Mouse (Mus musculus): ENCODE measurements at regions not wholly inside any gene's neighbourhood (a gene's known extent, or its start where the extent isn't known, plus 50 kb on each side); places are given as distances from the start of the nearest gene placed in this dataset.

DNA sequence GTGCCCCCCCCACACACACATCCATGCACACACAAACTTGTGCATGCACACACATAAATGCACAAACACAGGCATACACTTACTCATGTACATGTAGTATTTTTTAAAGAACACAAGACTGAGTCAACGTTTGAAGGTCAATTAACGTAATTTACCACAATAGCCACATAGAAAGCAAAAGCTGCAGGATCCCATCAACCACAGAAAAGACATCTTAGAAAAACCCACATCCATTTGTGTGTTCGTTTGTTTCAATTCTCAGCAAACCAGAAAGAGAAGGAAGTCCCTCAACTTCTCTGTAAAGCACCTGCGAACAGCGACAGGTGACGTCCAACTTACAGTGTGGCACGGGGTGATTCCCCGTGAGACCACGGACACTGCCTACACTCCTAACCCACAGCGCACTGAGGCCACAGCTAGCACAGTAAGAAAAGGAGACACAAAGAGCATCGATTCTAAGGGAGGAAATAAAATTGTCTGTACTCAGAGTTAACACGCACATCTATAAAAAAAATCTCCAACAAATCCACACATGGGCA, 53.8 kb downstream of the Dio3 start:
- no peak for DNase-seq

DNA sequence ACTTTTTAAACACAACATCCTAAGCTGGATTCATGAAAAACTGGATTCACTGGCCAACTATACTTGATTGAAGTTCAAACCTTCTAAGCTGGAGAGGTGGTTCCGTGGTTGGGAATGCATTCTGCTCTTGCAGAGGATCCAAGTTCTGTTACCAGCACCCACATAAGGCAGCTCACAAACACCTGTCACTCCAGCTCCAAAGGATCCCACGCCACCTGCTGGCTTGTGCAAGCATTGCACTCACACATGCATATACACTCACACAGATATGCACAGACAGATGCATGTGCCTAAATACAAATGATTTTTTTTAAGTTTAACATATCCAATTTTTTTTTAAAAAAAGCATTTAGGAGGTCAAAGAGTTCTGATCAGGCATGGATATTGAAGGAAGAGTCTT, 55.7 kb downstream of the Dio3 start:
- no peak for DNase-seq

DNA sequence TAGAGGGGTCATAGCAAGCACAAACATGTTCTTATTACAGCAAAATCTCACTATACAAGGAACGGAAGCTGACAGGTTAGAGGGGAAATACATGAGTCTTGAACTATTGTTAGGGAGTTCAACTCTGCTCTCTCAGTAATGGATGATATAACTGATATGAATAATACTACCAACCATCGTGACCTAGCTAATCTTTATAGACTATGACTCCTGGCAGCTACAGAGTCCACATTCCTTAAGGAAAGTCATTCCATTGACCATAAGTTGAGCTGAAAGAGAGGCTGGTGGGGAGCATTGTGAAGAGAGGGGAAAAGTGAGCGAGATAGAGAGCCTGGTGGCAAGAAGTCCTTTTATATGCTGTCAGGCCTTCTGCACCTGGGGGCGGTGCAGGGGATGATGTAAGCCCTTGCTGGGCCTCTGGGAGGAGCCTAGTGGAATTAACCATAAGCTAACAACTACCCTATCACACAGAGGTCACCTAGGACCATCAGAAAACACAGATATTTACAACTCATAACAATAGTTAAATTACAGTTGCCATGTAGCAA, 65.5 kb downstream of the Dio3 start:
- DNase-seq: no peak

DNA sequence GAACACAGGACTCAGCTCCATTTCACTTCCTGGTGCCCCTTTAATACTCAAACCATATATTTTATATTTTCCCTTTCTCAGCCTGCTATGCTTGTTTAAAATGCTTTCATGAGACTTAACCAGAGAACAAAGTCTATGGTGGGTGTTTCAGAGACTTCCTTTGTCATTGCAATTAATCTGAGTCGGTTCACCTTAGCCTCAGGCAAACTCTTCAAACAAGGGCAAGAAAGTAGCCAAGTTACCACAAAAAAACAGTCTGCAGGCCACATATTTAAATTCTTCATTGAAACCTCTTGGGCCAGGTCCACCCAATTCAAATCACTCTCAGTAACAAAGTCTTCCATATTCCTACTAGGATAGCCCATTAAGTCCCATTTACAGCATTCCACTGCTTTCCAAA, 70.8 kb downstream of the Dio3 start:
- DNase-seq: no peak

DNA sequence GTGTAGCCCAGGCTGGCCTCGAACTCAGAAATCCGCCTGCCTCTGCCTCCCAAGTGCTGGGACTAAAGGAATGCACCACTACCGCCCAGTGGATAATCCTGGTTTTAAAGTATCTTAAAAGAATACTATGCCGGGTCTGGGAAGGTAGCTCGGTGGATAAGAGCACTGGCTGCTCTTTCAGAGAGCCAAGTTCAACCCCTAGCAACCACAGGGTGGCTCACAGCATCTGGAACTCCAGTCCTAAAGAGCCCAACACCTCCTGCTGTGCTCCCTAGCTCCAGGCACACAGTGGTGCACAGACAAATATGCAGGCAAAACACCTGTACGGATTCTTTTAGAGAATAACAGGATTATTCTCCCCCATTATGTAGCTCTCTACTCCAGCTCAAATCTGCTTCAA, 77.0 kb downstream of the Dio3 start:
- no peak for DNase-seq

DNA sequence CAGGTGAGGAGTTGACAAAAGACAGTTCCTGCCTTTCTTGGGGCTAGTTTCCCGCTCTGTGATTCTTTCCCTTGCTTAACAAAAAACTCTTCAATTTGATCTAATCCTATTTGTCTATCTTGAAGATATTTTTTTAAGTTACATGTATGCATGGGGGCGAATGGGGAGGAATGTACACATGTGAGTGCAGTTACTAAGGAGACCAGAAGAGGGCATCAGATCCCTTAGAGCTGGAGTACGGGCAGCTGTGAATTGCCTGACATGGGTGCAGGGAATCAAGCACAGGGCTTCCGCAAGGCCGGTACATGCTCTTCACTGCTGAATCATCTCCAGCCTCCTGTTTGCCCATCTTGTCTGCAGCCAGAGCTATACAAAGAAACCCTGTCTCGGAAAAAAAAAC, 79.8 kb upstream of the Ppp2r5c start:
- DNase-seq: no peak

DNA sequence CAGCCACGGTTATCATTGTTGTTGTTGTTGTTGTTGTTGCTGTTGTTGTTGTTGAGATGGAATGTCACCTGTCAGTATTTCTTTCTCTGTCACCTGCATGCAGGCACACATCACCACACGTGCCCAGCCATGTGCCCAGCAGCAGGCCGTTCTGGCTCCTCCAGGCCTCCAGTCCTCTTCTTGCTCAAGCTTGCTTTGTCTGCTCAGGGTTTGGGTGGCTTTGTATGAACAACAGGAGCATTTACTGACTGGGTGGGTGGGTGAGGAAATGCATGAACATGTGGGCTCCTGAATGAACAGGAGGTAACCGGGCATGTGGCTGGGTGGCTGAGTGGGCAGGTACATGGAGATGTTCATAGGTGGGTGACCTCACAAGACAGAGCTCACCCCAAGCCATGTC, 79.1 kb upstream of the Ppp2r5c start:
- no peak for DNase-seq

DNA sequence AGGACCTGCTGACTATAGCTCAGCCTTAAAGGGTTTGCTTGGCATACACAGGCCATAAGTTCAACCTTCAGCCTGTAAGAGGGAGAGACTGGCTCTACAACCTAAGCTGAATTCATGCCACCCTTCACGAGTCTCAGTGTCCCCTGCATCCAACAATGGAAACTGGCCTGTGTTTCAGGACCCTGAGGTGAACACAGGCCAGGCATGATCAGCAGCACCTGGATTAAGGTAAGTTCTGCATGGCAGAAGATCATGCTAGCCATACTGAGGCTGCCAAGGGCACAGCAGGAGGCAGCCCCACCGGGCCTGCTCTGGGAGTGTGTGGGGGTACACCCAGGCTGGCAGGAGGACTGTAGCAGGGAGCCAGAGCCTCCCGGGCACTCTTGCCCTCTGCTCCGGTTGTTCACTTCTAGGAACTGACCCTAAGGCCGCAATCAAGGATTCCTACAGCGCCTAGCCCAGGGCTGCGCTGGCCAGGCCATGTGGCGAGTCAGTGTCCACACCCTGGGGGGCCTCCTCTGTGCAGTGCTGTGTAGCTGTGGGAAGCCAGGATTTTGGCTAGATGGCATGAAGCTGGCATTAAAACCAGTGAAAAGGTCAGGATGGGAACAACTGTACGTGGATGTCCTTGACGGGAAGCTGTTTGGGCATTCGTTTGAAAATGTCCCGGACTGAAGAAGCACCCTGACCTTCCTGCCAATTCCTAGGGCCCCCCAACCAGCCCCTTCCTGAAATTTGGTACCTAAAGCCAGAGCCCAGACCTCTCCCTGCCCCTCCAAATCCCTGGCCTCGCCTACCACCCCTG, 74.8 kb upstream of the Ppp2r5c start:
- DNase-seq: no peak

DNA sequence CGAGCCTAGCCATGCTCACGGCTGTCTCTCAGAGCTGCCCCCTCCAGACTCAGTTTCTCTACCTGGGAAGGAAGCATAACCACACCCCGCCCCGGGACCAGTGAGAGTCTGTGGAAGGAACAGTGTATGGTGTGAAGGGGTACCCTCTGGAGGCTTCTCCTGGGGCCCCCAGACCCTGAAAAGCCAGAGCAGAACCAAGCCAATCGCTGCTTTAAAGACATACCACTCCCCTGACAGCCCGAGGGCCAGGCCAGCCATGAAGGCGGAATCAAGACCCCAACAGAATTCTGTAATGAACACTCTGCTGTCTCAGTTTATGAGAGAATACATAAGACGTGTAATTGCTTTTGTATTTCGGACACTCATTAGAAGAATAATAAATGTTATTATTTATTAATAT, 73.9 kb upstream of the Ppp2r5c start:
- DNase-seq: no peak

DNA sequence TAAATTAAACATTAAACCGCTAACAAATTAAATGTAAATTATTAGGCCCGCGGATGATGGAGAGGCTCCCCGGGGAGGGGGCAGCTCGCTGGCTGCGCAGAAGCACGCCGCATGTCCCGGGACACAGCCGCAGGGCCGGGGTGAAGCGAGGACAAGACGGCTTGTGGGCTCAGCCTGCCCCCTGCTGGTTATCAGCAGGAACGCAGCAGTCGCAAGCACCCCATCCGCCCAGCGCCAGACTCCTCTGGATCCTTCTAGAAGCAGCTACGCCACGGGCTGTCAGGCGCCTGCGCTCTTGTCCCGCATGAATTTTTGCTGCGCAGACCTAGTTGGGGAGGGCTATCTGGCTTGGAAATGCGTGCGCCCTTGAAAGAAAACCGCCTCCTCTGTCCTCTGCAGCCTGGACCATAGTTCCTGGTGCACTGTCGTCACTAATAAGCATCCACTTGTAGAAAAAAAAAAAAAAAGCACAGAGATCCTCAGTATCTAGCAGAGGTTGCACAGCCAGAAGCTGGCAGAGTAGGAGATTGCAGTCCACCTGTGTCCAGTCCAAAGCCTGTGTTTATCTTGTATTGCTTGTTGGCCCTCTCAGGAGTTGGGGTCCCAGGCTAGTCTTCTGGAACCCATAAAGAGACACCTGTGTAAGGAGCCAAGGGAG, 73.4 kb upstream of the Ppp2r5c start:
- peak; percentile 70 for DNase-seq

DNA sequence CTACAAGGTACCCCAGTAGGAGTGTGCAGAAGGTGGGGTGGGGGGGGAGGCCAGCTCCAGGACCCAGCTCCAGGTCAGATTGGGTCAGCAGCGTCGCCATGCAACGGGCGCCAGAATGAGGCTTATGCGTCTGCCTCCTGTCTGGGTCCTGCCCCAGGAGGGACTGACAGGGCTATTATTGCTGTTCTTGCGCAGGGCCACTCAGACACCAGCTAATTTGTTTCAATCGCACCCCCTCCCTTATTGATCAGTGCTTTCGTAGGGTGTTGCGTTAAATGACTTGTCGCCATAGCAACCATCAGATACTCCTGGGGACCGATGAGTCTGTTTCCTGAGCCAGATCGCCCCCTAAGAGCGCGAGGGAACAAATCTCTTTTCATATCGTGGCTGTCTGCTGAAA, 71.8 kb upstream of the Ppp2r5c start:
- DNase-seq: no peak

DNA sequence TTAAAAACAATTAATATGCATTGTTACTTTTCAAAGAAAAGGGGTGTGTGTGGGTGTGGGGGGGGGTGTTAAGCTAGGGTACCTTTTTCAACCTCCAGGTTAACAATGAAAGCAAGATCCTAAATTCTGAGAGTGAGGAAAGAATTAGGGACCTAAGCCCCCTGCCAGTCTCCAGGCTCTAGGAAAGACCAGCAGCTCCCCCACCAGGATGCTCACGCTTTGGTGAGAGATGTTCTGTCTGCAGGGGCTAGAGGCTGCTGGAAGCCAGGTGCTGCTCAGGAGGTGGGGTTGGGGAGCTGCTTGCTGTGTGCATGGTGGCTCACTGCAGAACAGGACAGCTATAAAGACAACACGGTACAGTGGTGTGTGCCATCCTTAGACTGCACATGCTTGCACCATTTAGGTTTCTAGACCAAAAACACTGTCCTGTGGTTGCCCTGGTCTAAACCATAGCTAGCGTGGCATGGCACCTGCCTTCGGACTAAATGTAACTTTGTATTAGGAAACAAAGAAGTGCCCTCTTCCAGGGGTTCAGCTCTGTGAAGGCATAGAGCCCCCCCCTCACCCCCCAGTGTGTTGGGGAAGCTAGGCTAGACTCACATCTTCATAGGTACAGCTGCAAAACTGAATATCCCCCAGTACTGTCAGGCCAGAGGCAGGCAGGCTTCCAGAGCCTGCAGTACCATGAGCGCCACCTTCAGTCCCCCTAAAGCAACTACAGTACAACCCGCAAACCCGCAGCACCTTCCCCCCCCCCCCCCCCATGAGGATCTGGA, 70.7 kb upstream of the Ppp2r5c start:
- no peak for DNase-seq

DNA sequence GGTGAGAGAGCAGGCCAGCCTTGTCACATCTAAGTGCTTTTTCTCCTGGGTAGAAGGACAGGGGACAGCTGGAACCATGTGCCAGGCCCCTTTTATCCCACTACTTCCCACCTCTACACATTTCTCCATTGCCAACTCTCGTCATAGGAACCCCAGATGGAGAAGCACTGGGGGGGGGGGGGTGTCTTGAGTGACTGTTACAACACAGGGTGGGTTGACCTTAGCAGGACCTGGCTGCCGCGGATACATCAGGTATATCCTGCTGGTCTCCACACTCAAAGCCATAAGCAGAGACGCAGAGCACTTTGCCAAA, 70.1 kb upstream of the Ppp2r5c start:
- DNase-seq: no peak

DNA sequence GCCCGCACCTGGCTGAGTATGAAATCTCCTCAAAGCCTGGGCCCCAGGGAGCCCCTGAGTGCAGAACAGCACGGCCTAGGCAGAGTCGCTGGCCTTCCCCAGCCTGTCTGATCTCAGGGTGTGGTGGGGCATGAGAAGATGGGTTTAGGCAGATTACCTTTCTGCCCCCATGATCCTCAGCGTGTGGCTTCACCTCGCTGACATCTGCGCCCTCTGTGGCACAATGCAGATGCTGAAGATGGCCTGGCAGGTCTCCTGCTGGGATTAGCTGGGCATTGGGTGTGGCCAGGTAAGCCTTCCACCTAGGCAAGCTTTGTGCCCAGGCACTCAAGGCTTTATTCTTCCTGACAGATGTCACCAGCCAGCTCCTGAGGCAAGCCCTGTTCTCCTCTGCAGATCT, 69.6 kb upstream of the Ppp2r5c start:
- DNase-seq: no peak

DNA sequence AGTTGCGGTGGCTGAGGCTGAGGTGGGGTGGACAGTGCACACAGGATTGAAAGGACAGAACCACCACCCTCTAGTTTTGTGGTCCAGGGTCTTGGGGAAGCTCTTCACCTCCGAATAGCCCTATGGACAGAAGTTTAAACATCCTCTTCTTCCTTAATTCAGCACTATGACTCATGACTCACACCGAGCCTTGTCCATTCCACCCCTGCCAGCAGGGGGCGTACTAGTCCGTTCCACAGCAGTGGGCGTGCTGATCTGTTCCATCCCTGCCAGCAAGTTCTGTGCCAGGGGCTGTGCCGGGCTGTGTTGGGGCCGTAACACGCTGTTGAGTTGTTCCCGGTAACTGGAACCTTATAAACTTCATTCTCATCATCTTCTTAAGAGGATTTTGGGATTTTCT, 69.2 kb upstream of the Ppp2r5c start:
- DNase-seq: no peak

DNA sequence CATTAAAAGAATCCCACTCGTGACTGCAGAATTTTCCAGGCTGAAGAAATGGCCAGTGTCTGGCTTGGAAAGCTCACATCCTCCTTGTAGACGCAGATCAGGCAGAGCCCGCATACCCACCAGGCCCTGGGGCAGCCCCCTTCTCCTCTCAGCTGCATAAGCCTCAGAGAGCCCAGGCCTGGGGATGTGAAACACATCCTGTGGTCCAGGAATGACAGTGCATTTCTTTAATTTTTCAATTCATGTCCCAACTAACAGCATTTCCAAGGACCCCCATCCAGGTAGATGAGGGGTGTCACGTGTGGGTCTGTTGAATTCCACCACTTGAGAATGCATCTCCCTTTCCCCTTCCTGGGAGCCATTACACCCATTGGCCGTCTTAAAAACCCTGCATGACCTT, 68.6 kb upstream of the Ppp2r5c start:
- DNase-seq: no peak

DNA sequence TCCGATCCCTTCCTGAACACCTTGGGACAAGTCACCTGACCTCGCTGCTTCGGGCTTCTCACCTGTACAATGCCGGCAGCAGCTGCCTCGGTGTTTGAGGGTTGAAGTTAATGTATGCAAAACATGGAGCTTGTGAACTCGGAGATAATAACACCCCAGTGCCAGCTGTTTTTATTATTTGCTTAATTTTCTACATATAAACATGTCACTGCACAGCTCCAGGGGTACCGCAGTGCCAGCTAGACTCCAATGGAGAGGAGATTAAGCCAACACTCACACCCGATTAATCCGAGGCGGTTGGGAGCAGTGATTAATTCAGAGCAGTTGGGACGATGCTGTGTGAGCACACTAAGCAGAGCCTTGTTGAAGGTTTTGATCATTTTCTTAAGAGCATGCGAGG, 67.2 kb upstream of the Ppp2r5c start:
- DNase-seq: no peak

DNA sequence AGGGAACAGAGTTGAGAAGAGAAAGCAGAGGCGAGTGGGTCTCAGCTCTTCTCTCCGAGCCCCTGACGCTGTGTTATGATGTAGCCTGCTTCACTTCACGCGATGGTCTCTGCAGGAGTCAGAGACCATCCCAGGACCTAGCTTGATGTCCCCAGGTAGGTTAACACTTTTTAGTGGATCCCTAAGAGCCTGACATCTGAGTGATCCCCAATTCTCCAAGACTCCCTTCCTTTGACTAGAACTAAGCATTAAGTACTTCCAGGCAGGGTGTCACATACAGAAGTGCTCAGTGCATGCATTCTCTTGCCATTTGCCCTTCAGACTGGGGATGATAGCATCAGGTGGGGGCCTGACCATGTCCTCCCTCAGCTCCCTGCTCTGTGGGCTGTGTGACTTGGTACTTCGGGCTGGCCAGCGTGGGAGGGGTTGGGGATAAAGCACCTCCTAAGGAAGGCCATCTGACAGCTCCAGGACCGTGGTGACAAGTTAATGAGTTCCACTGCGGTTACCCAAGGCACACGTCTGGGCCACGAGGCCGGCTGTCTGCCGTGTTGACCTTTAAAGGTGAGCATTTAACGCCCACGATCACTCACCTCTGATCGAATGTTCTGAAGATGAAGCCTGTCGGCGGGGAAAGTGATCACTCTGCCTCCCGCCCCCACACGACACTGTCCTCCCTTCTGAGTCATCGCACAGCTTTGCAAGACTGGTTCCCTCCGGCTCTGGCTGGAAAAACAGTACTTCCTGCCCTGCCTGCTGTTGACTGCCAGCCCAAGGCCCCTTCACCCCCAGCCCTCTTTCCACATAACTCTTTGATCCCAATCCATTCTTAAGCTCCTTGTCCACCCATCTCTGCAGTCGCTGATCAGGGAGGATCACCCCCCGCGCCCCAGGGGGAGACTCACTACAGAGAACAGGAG, 65.8 kb upstream of the Ppp2r5c start:
- no peak for DNase-seq

DNA sequence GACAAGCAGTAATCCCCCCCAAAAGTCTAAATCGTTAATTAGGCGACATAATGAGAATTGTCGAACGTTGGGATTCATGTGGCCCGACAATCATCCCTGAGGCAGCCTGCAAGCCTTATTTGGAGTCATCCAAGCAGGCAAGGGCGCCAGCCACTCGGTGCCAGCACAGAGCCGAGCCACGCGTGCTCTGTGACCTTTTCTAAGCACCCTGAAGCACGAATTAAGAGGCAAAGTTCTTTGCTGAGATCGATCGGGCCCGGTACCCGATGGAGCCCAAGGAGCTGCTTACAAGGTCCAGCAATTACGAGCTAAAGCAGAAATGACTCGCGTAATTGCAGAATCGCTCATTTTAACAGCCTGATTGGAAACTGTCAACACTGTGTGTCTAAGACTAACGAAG, 61.9 kb upstream of the Ppp2r5c start:
- DNase-seq: no peak

DNA sequence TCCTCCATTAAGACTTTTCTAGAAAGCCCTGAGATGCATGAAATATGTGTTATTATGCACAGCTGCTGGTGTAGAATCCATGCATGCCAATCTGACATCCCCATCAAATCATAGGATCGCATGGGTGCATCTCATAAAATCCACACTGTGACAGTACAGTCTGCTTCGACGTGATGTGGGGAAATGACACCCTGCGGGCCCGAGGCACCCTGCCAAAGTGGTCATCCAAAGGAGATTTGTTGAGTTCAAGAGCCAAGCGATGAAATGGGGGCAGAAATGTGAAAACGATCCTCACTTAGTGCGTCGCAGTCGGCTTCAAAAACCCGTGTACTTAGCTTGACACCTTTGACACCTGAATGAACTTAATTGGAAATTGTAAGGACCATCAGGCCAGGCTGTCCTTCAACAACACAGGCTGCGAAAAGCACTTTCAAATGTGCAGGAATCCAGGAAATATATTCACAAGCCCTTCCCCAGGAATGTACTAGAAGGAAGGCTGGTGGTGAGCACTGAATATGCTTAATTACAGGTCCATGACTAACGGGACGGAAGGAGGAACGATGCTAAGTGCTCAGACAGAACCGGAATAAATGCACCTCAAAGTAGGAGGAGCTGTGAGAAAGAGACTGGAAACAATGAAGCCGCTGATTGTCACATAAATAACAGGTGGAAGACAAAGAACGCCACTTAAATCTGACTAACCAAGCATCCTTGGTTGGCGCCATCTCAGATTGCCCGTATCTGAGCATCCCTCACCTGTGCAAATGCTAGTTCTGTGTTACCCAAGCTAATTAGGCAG, 60.9 kb upstream of the Ppp2r5c start:
- no peak for DNase-seq

DNA sequence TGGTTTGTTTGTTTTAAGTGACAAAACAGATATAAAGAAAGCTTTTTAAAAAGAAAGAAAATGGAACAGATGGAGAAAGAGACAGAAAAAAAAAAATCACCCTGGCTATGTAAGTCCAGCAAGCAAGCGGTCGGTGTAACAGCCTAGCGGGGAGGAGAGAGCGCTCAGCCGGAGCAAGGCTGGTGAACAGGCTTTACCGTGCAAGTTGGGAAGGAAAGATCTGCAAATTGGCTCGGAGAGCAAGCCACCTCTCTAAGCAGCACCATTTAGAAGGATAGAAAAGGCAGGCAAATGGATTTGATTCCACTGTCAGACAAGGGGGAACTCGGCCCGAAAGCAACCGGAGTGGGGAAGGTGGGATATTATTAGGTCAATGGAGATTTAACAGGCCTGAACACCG, 59.9 kb upstream of the Ppp2r5c start:
- DNase-seq: no peak

DNA sequence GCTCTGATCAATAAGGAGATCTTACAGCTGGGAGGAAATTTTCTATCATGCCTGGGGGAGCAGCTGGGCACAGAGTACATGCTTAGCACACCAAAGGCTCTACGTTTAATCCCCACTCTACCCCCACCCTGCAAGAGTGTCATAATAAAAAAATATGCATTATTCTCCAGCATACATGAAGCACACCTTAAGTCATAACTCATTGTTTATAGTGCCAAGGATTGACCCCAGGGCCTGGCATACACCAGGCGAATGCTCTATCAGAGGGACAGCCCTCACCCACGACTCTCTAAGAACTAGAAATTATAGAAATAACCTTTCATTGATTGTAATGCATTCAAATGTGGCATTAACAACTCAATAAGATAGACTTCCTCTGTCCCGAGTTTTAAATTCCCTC, 59.4 kb upstream of the Ppp2r5c start:
- no peak for DNase-seq

Measured in cerebellum, adult 9-11 months (tissue).